Mouse (Mus musculus) yolk sac, embryonic 10.5 days (tissue): ENCODE measurements around the gene Trim45.

Experiments used
- DNase-seq: peaks from one replicate; pipeline ENCODE4 v3.0.0-alpha.2; 2017; ENCODE audit warnings: low spot score

The Trim45 gene

GRCm38 (mm10) chr3:100931332-100932076 is 9.5 kb downstream of the Trim45 start:
- no peak for DNase-seq

GRCm38 (mm10) chr3:100932077-100932944 is 10.3 kb downstream of the Trim45 start:
- no peak for DNase-seq

GRCm38 (mm10) chr3:100935521-100935920 is 13.5 kb downstream of the Trim45 start:
- no peak for DNase-seq

- no peak for DNase-seq
These were observed 14.2 kb downstream of the Trim45 start for GRCm38 (mm10) chr3:100936201-100936600.

GRCm38 (mm10) chr3:100938211-100938610 is 16.2 kb downstream of the Trim45 start:
- no peak for DNase-seq

GRCm38 (mm10) chr3:100940496-100941037 is 18.6 kb downstream of the Trim45 start:
- peak; percentile 12 for DNase-seq

GRCm38 (mm10) chr3:100947286-100947685 is 25.3 kb downstream of the Trim45 start:
- no peak for DNase-seq

- DNase-seq: no peak
These were observed 29.5 kb downstream of the Trim45 start for GRCm38 (mm10) chr3:100951531-100951930.

GRCm38 (mm10) chr3:100954616-100955015 is 32.6 kb downstream of the Trim45 start:
- DNase-seq: no peak

GRCm38 (mm10) chr3:100961007-100961406 is 39.0 kb downstream of the Trim45 start:
- DNase-seq: no peak

- no peak for DNase-seq
These were observed 39.5 kb downstream of the Trim45 start for GRCm38 (mm10) chr3:100961501-100961900.

- DNase-seq: no peak
These were observed 42.0 kb downstream of the Trim45 start for GRCm38 (mm10) chr3:100963849-100964542.

GRCm38 (mm10) chr3:100969176-100969917 is 47.3 kb downstream of the Trim45 start, which contains the start of gene Ttf2:
Gene Ttf2, minus strand, starts transcription at chr3:100969663.
- DNase-seq: peak; percentile 95

GRCm38 (mm10) chr3:100973906-100974305 is 51.9 kb downstream of the Trim45 start:
- DNase-seq: peak; percentile 19

- DNase-seq: no peak
These were observed 57.3 kb downstream of the Trim45 start for GRCm38 (mm10) chr3:100979290-100979689.
